Mouse (Mus musculus): ENCODE measurements around the gene Vps25. TPM values are rescaled to one million over a fixed set of nuclear protein-coding genes. Genes with fewer than 3 reads are reported as not detected.

Vps25 gene
- total RNA-seq (2021), result 10 to 100 TPM; 80.9 to 82.0 TPM

- intact Hi-C loops (cut with DNase I), result no loop called here
- peak; percentile 81 to 91 for DNase-seq (ENCODE audit: extremely low spot score in 1 of 2, low spot score in 2 of 2)
Measured at GRCm38 (mm10) chr11:101253613-101254389, at the start of gene Vps25. TSS of gene Vps25 (plus strand) at chr11:101253707.

GRCm38 (mm10) chr11:101211970-101212369, 41.5 kb upstream of the Vps25 start:
- peak in 1 of 2 experiments; percentile 63 for DNase-seq (ENCODE audit: extremely low spot score in 1 of 2, low spot score in 2 of 2)
- intact Hi-C loops (cut with DNase I), result loop anchor here (5.0 to 10.0 kb wide), 3 partner anchors 35 to 183 kb away; partner anchors contain the start of genes Becn1 and Ramp2

- DNase-seq (ENCODE audit: extremely low spot score in 1 of 2, low spot score in 2 of 2), result no peak
- intact Hi-C loops (cut with DNase I), result loop anchor here (10.0 kb wide), 1 partner anchor 178 kb away; no protein-coding TSS in a partner anchor
Measured at GRCm38 (mm10) chr11:101216936-101217335, 36.6 kb upstream of the Vps25 start.

GRCm38 (mm10) chr11:101218436-101219055, 35.0 kb upstream of the Vps25 start:
- no peak for DNase-seq (ENCODE audit: extremely low spot score in 1 of 2, low spot score in 2 of 2)
- intact Hi-C loops (cut with DNase I), result loop anchor here (10.0 kb wide), 1 partner anchor 176 kb away; no protein-coding TSS in a partner anchor

GRCm38 (mm10) chr11:101220853-101221252, 32.7 kb upstream of the Vps25 start:
- intact Hi-C loops (cut with DNase I), result no loop called here
- DNase-seq (ENCODE audit: extremely low spot score in 1 of 2, low spot score in 2 of 2), result no peak

GRCm38 (mm10) chr11:101221306-101221986, 32.1 kb upstream of the Vps25 start:
- no peak for DNase-seq (ENCODE audit: extremely low spot score in 1 of 2, low spot score in 2 of 2)

GRCm38 (mm10) chr11:101224337-101224736, 29.2 kb upstream of the Vps25 start:
- DNase-seq (ENCODE audit: extremely low spot score in 1 of 2, low spot score in 2 of 2), result no peak
- intact Hi-C loops (cut with DNase I), result no loop called here

More at GRCm38 (mm10) chr11:101221306-101221986, 32.1 kb upstream of the Vps25 start:
- intact Hi-C loops (cut with DNase I), result no loop called here

- intact Hi-C loops (cut with DNase I), result no loop called here
- no peak for DNase-seq (ENCODE audit: extremely low spot score in 1 of 2, low spot score in 2 of 2)
Measured at GRCm38 (mm10) chr11:101225331-101226064, 28.0 kb upstream of the Vps25 start.

GRCm38 (mm10) chr11:101226065-101226701, 27.3 kb upstream of the Vps25 start, which contains the start of gene Ezh1:
TSS of gene Ezh1 (minus strand) at chr11:101226463.
- peak; percentile 82 to 90 for DNase-seq (ENCODE audit: extremely low spot score in 1 of 2, low spot score in 2 of 2)
- intact Hi-C loops (cut with DNase I), result no loop called here

- intact Hi-C loops (cut with DNase I), result no loop called here
- DNase-seq (ENCODE audit: extremely low spot score in 1 of 2, low spot score in 2 of 2), result peak in 1 of 2 experiments; percentile 82
Measured at GRCm38 (mm10) chr11:101229361-101229900, 24.1 kb upstream of the Vps25 start.

GRCm38 (mm10) chr11:101230061-101230511, 23.4 kb upstream of the Vps25 start:
- peak in 1 of 2 experiments; percentile 56 for DNase-seq (ENCODE audit: extremely low spot score in 1 of 2, low spot score in 2 of 2)
- intact Hi-C loops (cut with DNase I), result no loop called here

- DNase-seq (ENCODE audit: extremely low spot score in 1 of 2, low spot score in 2 of 2), result no peak
- intact Hi-C loops (cut with DNase I), result no loop called here
Measured at GRCm38 (mm10) chr11:101230526-101230925, 23.0 kb upstream of the Vps25 start.

- peak in 1 of 2 experiments; percentile 87 for DNase-seq (ENCODE audit: extremely low spot score in 1 of 2, low spot score in 2 of 2)
- intact Hi-C loops (cut with DNase I), result no loop called here
Measured at GRCm38 (mm10) chr11:101230991-101231871, 22.3 kb upstream of the Vps25 start.

- intact Hi-C loops (cut with DNase I), result no loop called here
- no peak for DNase-seq (ENCODE audit: extremely low spot score in 1 of 2, low spot score in 2 of 2)
Measured at GRCm38 (mm10) chr11:101232010-101232839, 21.3 kb upstream of the Vps25 start.

- no peak for DNase-seq (ENCODE audit: extremely low spot score in 1 of 2, low spot score in 2 of 2)
- intact Hi-C loops (cut with DNase I), result no loop called here
Measured at GRCm38 (mm10) chr11:101233240-101233639, 20.3 kb upstream of the Vps25 start.

GRCm38 (mm10) chr11:101234124-101234523, 19.4 kb upstream of the Vps25 start:
- DNase-seq (ENCODE audit: extremely low spot score in 1 of 2, low spot score in 2 of 2), result no peak
- intact Hi-C loops (cut with DNase I), result no loop called here
